Mouse (Mus musculus) lung, postnatal 36 days (tissue): ENCODE measurements around the gene Sufu.
A peak's percentile ranks its signal among the peaks of the same experiment; 100 is the strongest.

Experiments used
- DNase-seq: peaks from one replicate; pipeline ENCODE4 v3.0.0; 2022; ENCODE audit warnings: mixed read lengths

Gene Sufu

GRCm38 (mm10) chr19:46470364-46471240, 73.9 kb downstream of the Sufu start:
- no peak for DNase-seq

- DNase-seq: no peak
Measured at GRCm38 (mm10) chr19:46471324-46472093, 74.8 kb downstream of the Sufu start.

DNA sequence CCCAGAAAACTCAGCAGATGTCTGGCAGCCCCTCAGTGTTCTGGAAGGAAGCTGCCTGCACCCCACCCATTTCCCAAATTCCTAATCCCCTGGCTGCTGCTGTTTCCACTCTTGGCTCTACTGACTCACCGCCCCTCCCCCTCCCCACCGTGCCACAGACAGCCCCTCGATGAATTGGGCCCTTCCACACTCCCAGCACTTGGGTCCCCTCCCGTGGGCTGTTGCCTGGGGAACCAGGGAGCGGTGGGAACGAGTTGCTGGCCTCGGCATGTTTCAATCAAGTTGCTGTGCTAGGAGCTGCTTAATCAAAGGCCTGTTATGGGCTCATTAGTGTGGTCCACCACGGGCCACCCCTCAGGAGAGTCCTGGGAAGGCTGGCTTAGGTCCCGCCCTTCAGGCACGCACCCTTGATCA, 80.7 kb downstream of the Sufu start:
- DNase-seq: peak; percentile 69

DNA sequence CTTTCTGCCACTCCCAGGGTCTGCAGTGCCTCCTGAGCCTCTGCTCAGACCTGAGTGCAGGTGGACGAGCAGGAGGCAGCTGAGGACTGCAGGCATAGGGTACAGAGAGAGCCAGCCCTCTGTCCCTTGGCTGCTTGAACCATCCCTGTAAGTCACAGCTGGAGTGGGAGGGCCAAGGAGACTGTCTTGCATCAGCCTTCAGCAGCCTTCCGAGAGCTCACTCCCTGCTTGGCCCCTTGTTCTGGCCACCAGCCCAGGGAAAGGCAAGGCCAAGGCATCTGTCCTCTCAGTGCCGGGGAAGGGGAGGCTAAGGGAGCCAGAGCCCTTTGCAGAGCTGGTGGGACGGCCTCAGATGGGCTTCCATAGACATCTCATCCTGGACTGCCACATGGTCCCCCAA, 81.5 kb downstream of the Sufu start:
- DNase-seq: peak; percentile 71

DNA sequence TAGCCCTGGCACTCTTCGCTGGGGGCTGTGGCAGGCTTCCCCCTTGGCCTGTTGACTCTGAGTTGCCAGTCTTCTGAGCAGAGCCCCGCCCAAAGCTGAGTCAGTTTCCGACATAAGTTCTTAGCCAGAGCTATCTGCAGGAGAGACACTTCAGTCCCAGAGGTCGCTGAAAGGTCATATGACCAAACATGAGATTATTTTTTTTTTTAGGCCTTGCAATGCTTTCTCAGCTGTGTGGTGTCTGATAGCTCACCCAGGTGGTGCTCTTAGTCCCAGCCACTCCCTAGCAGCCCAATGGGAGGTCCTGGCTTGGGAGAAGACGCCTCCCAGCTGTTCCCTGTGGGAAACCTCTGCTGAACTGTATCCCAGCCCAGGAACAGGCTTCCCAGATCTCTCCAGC, 82.1 kb downstream of the Sufu start:
- peak; percentile 92 for DNase-seq

GRCm38 (mm10) chr19:46479306-46480075, 82.8 kb downstream of the Sufu start:
- DNase-seq: peak; percentile 82

DNA sequence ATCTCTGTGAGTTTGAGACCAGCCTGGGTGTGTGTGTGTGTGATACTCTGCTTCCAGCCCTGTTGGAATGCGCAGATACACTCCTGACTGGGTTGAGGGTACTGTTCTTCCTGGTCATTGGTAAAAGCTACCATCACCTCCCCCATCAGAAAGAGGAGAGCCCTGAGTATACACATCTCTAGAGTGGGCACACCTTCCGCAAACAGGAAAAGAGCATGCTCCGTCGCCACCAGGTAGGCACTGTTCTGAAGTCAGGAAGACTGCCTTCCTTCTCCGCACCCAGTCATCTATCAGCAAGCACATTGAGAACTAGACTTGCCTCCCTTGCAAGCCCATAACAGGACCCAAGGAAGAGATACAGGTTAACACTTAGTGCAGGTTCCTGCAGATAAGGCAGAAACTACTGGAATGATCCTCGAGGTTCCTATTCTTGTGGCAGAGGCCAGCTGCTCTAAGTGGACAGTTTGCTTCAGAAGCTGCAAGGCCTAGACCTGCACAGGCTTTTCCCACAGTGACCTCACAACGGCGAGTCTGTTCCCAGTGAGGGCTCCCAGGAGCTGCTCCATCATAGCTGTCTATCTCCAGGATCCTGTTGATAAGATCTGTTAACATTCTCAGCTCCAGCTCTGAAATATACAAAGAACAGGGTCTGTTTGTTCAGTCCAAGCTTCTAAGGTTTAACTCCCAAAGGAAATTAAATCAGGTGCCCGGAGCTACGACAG, 84.1 kb downstream of the Sufu start:
- peak; percentile 67 for DNase-seq

GRCm38 (mm10) chr19:46481352-46481751, 84.7 kb downstream of the Sufu start:
- DNase-seq: no peak

GRCm38 (mm10) chr19:46481756-46482155, 85.1 kb downstream of the Sufu start:
- DNase-seq: peak; percentile 54

GRCm38 (mm10) chr19:46482896-46483516, 86.3 kb downstream of the Sufu start:
- DNase-seq: no peak

DNA sequence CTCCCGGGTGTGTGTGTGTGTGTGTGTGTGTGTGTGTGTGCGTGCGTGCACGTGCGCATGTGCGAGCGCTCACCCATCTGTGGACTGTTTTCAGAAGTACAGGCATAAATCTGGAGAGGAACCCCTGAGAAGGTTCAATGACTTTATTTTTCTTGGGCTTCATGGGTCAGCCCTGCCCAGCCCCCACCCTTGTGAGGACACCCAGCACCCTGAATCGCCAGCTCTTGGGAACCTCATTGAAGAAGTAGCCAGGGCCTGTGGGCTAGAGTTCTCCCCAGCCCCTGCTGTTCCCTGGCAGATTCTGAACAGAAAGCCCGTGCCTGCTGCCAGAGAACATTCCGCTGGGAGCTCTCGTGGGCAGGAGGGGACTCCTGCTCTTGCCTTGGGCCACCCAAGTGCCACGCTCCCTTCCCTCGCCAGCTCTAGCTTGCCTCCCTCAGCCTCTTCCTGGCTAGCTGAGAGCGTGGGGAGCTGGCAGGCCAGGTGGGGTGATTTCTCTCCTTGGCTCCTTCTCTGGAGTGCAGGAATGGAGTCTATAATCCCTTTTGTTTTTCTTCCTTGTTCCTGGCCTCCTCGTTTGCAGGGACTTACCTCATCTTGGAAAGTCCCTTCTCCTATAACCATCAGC, 87.1 kb downstream of the Sufu start:
- DNase-seq: peak; percentile 60

GRCm38 (mm10) chr19:46484518-46484917, 87.8 kb downstream of the Sufu start:
- peak; percentile 90 for DNase-seq

DNA sequence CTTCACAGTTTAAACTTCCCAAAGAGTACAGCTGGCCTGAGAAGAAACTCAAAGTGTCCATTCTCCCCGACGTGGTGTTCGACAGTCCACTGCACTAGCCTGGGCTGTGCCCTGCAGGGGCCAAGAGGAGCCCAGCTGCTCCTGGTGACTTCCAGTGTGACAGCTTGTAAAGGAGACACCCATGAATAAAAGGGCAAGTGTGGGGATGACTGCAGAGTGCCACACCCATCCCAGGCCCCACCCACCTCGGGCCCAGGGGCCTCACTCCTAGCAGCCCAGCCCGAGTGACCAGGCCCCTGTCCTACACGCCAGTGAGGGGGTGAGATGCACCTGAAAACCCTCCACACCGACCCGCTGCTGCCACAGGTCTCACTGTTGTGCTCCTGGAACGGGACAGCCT, 89.2 kb downstream of the Sufu start:
- DNase-seq: no peak

DNA sequence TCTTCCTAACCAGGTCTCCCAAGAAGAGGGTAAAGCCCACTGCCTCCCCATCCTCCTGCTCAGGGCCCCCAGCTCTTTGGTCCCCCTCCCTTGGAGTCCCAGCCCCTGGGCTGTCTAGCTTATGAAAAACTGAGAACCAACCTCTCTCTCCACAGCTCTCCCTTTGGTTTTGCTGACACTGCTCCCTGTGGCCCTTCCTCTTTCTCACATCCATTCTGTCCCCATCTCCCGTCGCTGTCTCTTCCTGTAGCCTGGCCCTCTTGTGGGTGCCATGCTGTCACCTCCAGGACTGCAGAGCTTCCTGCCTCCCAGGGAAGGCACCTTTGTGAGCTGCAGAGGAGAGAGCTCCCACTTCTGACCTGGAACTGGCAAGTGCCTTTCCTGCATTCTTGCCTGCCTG, 90.0 kb downstream of the Sufu start:
- DNase-seq: no peak

DNA sequence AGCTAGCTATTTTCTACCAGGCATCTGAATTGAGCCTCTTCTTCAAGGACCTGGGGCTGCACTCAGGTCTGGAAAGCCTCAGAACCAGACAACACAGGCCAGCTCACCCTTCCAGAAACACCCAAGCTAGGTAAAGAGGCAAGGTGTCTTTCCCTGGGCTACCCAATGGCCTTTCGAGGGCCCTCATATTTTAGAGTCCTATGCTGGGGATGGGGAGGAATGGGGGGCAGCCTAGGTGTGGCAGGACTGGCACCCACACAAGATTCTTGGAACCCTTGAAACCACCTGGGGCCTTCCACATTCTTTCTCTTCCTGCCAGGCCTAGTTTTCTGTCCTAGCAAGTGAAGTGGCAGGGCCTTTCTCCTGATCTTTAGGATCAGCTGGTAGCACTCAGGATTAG, 92.8 kb downstream of the Sufu start:
- DNase-seq: no peak

DNA sequence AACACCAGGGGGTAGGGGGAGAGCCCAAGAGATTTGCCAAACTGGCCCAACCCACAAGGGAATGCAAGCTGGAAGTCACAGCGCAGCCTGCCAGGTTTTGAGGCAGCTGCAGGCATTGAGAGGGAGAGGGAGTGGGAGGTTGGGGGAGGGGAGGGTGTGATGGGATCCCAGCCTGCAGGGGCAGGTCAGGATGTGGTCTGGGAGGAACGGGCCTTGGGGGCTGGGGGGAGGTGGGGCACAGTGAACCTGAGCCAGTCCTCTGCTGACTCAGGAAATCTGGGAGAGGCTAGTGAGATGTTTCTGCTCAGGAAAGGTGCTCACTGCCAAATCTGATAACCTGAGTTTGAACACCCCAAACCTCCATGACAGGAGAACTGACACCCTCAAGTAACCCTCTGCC, 93.9 kb downstream of the Sufu start:
- DNase-seq: peak; percentile 65

DNA sequence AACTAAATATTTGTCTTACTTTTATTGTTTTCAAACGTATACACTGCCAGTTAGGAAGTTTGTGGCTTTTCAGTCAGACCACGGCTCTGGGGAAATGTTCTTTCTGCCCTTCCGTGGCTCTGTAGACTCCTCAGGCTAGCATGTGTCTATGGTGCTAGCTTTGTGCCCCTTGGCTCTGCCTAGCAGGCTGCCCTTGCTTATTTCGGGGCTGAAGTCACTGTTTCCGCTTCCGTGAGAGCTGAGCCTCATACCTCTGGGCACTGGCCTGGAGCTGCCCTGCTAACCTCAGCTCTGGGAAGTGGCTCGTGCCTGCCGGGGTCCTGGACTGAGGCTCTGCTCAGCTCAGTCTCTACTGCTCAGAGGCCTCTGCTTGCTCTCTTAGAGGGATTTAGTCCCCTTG, 98.4 kb downstream of the Sufu start:
- DNase-seq: no peak

GRCm38 (mm10) chr19:46497230-46497629, 100.5 kb downstream of the Sufu start:
- no peak for DNase-seq

DNA sequence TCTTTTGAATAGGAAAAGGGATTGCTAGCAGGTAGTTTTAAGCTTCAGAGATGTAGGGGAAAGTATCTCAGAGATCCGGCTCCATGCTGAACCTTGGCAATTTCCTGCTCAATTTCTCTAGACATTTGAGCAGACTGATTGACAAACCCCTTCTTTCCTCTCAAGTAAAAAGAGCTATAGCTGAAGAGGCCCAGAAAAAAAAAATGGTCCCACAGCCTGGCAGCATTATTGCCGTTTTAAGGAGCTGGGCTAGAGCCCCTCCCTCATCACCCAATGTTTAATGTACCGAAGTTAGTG, 102.8 kb downstream of the Sufu start:
- DNase-seq: no peak

GRCm38 (mm10) chr19:46499836-46500580, 103.3 kb downstream of the Sufu start:
- peak; percentile 100 for DNase-seq
